Mouse (Mus musculus) testis, adult 2 months (tissue): Measurements from ENCODE around the gene Kirrel3.

Source experiments
- CTCF ChIP-seq: fragments of 200-500 bp; IDR thresholded peaks from 2 replicates; pipeline ENCODE4 v1.5.1; 2012; ENCODE audit warnings: low read depth, mild to moderate bottlenecking, inconsistent platforms, low read length, moderate library complexity; ENCODE audit not compliant: control insufficient read depth, insufficient read depth, insufficient replicate concordance
- POLR2A ChIP-seq: fragments of 200-500 bp; IDR thresholded peaks from 2 replicates; pipeline ENCODE4 v1.6.1; 2012; ENCODE audit warnings: low read depth, mild to moderate bottlenecking, inconsistent platforms, low read length, moderate library complexity; ENCODE audit not compliant: control insufficient read depth

GRCm38 (mm10) chr9:34901888-34902287 is 416.2 kb downstream of the Kirrel3 start:
- TF ChIP-seq CTCF = no peak
- TF ChIP-seq POLR2A = no peak
